Mouse (Mus musculus) gastrocnemius, postnatal 36 days (tissue): ENCODE measurements around the gene Gm5861. TPM values are rescaled to one million over a fixed set of nuclear protein-coding genes. Genes with fewer than 3 reads are reported as not detected.
A peak's percentile ranks its signal among the peaks of the same experiment; 100 is the strongest.
"Not testable (repeated sequence)": the region's sequence is repeated elsewhere in the genome, so short reads cannot be mapped to it uniquely, and the experiment has no call there.

ENCODE experiments used
- DNase-seq, 2 experiments: peaks; one replicate each; pipeline ENCODE4 v3.0.0; 2022
- intact Hi-C: fragments of 180-260 bp; cut with DNase I; formaldehyde crosslinking; loops from one replicate; pipeline ENCODE4 v1.15.1; 2025
- long read RNA-seq, 2 experiments: library from polyadenylated mRNA; stranded (forward); transcript quantifications; one replicate each; pipeline ENCODE4 v2.0.0; 2021
- total RNA-seq, 2 experiments: library from RNA; stranded (reverse); gene quantifications; 2 replicates each; pipeline ENCODE4 v1.2.3; 2021

Gene Gm5861
- not detected for total RNA-seq
- long read RNA-seq, experiment 1, result 0 reads
- long read RNA-seq, experiment 2, result 0 reads

DNA sequence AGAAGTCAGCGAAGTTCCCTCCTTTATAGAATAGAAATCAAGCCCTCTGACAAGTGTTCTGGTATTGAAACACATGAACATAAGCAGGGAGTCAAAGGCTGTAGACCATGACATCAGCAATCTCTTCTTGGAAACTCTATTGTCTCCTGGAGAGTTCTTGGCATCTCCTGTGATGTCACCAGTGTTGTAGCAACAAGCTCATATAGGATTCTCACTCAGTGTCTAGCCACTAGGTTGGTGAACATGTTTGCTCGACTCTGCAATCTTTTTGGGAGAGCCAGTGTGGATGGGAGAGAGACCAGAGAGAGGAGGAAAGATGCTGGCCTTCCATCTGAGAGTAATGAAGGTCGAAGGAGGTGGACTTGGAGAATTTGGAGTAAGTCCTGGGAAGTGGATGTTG is at the start of gene Gm5861:
TSS of gene Gm5861 (plus strand) at position 301 of the 400 bp plus-strand sequence.
- intact Hi-C loops, DNase-seq: not testable (repeated sequence)

GRCm38 (mm10) chr5:11138031-11138430 is 44.8 kb upstream of the Gm5861 start:
- intact Hi-C loops, result not testable (repeated sequence)
- peak in 1 of 2 experiments; percentile 11 for DNase-seq

Other genes starting within 250 kb of the Gm5861 start
- gene Gm8871, start 235.3 kb upstream of the Gm5861 start, total RNA-seq, result not detected
- not detected for gene Gm8857, start 235.3 kb upstream of the Gm5861 start, total RNA-seq
- gene Gm8879, start 55.4 kb upstream of the Gm5861 start, total RNA-seq, result not detected
- not detected for gene Gm8890, start 73.0 kb downstream of the Gm5861 start, total RNA-seq
- not detected for gene Speer1, start 158.4 kb downstream of the Gm5861 start, total RNA-seq
- not detected for gene Gm8897, start 233.3 kb downstream of the Gm5861 start, total RNA-seq